ENCODE assay signal across 15 mouse cellular contexts in genomic region chr19:37013461-37013860, GRCm38 (mm10).
"Had no signal": no experiment of that assay in that cellular context is flagged by ENCODE, and none has a peak within 500 bp of the region (broad histone marks: within the 10 kb centered on the region; RNA-seq: fewer than 3 reads in every experiment).

No protein-coding gene starts in this region.

- DNase-seq: lung, adult 2 months; lung, postnatal 4 days; midbrain, embryonic 14.5 days; right cerebral cortex, adult 18-20 months; right cerebral cortex, postnatal 25 days; thymus, postnatal 4 days had no signal

- H3K4me1 ChIP-seq: neural tube, embryonic 15.5 days had no signal

- H3K27me3 ChIP-seq: liver, embryonic 15.5 days; neural tube, embryonic 15.5 days had no signal

- H3K9me3 ChIP-seq: limb, embryonic 10.5 days; liver, embryonic 15.5 days had no signal

- H3K4me3 ChIP-seq: limb, embryonic 10.5 days; liver, embryonic 15.5 days; midbrain, embryonic 10.5 days; myocyte; neural tube, embryonic 15.5 days had no signal

- H3K27ac ChIP-seq: limb, embryonic 10.5 days; liver, embryonic 15.5 days; midbrain, embryonic 10.5 days; neural tube, embryonic 15.5 days; stomach, postnatal 0 days had no signal

- ATAC-seq: intestine, embryonic 16.5 days; lung, postnatal 0 days had no signal

- H3K9ac ChIP-seq: liver, embryonic 15.5 days; neural tube, embryonic 15.5 days had no signal

- H3K4me2 ChIP-seq: liver, embryonic 11.5 days; liver, embryonic 15.5 days; neural tube, embryonic 15.5 days had no signal
